Mouse (Mus musculus) brain, embryonic 14.5 days (tissue): ENCODE data around the gene Cyb5d1. TPM values are rescaled to one million over a fixed set of nuclear protein-coding genes. Genes with fewer than 3 reads are reported as not detected.

ENCODE experiments used
- DNase-seq: peaks from one replicate; pipeline ENCODE4 v3.0.0-alpha.2; 2011; ENCODE audit warnings: low read depth
- CTCF ChIP-seq: fragments of 200-500 bp; IDR thresholded peaks from 2 replicates; pipeline ENCODE4 v1.5.1; 2012; ENCODE audit warnings: inconsistent platforms, mild to moderate bottlenecking, moderate library complexity, borderline replicate concordance; ENCODE audit not compliant: insufficient read depth, insufficient read length; ENCODE audit errors: extremely low read depth
- POLR2A ChIP-seq: fragments of 200-500 bp; IDR thresholded peaks from 2 replicates; pipeline ENCODE4 v1.6.1; 2012; ENCODE audit warnings: mild to moderate bottlenecking, inconsistent platforms, borderline replicate concordance; ENCODE audit not compliant: poor library complexity, insufficient read depth, insufficient read length, severe bottlenecking; ENCODE audit errors: extremely low read depth
- polyA plus RNA-seq: library from polyadenylated mRNA; depleted of rRNA; stranded (reverse); fragments of >200 nt; gene quantifications from 2 replicates; pipeline ENCODE4 v1.2.3, GENCODE M21; 2012

The Cyb5d1 gene
- polyA plus RNA-seq, 1 experiment: 28.7 TPM

GRCm38 (mm10) chr11:69421131-69421977 is 25.9 kb upstream of the Cyb5d1 start:
- no peak for TF ChIP-seq CTCF
- no peak for TF ChIP-seq POLR2A
- DNase-seq: no peak

GRCm38 (mm10) chr11:69420554-69421000 is 25.1 kb upstream of the Cyb5d1 start:
- no peak for TF ChIP-seq POLR2A
- DNase-seq: no peak

DNA sequence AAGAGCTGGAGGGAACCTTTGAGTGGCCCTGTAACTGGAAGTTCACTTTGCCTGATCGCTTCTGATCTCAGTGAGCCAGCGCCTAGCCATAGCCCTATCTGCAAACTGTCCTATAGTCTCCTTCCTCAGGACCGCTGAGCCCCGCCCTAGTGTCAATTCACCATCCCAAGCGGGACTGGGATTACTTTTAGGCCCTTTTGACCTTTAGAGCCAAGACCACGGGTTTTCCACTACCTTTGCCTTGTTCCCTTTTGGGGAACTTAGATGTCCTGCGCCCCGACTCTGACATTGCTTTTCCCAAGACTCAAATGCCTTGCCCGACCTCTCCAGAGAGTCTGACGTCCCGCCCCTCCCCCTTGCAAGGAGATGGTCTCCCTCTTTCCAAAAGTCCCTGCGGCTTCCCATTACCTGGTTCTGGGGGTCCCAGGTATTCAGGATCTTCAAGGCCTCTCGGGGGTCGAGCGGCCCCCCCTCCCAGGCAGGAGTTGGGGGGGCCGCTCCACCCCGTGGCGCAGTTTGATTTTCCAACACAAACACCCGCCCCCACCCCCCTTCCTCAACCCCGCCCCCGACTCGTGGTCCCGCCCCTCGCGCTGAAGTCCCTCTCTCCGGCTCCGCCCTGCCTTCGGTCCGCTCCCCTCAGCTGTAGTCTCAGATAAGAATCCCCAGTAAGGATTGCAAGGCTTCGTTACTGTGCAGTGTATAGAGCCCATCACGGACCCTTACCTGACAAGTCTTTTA is 24.6 kb upstream of the Cyb5d1 start:
- TF ChIP-seq POLR2A: no peak
- no peak for TF ChIP-seq CTCF
- peak; percentile 44 for DNase-seq

- peak; percentile 64 for DNase-seq
- TF ChIP-seq CTCF (peak; percentile 45; the same call in 1 of the 2 replicates), POLR2A (no peak)
These were observed 24.0 kb upstream of the Cyb5d1 start for GRCm38 (mm10) chr11:69419443-69419812.

DNA sequence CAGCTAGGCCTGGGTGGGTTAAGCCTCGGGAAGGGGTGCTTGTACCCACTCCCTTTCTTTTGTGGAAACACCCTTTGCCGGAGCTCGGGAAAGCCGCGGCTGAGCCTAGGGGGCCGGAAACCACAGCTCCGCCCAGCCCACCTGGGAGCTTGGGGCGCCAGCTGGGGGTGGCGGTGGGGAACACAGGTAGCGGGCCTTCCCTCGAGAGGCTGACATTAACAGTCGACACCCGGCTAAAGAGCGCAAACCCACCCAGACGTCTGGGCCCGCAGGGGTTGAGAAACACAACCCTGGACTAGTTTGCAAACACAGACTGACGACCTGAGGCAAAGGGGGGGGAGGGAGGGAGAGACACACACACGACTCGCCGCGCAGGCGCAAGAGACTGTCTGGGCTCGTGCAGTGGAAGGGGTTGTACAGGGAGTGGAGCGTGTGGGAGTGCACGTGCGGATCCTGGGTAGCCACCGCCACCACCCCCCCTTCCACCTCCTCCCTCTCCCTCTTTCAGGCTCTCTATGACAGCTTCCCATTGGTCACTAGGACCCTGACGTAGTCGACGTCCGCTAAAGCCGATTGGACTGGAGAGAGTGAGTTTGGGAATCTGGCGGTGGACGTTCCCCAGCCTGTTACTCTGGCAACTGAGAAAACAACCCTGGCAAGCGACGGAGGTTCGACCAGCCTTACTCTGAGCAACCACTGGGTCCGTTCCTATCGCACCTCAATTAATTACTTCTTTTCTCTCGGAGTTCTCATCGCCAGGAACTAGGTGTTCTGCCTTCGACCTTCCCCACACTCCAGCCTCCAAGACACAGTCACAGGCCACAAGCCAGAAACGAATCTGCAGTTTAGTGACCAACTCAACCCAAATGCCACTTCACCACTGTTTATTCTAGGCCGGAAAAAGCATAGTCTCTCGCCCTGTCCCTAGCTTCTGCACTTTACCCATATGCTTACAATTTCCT is 23.3 kb upstream of the Cyb5d1 start:
- TF ChIP-seq CTCF: peak; percentile 6; the same call in 1 of the 2 replicates
- no peak for TF ChIP-seq POLR2A
- peak; percentile 100 for DNase-seq

DNA sequence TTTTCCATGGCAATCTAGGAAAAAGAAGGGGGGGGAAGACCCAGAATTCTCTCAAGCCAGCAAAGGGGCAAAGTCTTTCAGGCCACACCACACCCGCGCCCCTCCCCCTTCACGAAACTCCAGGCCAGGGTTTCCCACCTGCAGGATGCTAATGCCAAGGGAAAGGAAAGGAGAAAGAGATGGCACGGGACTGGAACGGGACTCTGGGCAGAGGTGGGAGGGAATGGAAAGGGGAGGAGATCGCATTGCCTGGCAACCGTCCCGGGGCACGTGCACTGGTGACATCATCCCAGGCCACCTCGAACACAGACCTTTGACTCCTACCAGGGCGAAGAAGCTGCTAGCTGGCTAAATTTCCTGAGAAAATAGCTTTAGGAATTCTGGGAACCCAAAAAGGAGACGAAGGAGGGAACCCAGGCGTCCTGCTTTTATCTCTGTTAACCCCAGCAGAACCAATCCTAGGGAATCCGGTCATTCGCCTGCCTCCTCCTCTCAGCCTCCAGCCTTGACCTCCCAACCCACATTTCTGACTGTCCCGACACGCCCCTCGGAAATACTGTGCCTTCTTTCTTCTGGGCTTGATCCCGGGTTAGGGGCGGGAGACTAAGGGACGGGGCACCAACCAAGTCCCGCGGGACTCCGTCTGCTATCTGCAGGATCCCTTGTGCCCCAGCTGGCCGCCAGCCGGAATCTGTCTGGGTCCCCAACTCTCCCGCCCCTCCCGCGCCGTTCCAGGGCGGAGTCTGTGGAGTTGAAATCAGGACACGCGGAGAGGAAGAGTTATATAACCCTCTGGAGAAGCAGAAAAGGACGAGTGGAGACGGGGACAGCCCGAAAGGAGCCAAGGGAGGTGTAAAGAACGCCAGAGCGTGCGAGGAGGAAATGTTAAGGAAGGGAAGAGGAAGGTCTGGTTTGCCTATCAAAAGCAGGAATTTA is 22.3 kb upstream of the Cyb5d1 start:
- DNase-seq: peak; percentile 98

DNA sequence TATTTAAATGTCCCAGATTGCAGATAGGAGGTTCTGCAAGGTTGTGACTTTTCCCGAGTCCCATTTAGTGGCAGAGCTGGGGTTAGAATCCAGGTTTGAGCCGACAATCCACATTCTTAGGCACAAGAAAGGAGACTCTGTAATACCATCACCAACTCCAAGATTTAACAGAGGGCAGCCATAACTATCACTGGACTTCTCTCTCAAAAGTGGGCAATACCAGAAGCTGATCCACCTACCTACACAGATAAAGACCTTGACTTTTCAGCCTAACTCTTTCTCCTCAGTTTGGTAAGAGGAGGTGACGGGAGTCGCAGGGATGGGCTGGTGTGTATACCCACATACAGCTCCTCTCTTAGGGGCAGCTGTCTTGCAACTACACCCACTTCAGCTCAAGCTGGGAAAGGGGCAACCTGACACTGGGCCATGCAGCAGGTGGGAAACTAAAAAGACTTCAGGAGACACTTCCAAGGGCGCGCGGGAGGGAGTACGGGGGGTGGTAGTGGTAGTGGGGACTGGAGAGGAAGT is 21.6 kb upstream of the Cyb5d1 start:
- TF ChIP-seq POLR2A (no peak), CTCF (no peak)
- no peak for DNase-seq

More for the DNA sequence above, 22.3 kb upstream of the Cyb5d1 start:
- TF ChIP-seq CTCF: no peak
- no peak for TF ChIP-seq POLR2A

- no peak for DNase-seq
- TF ChIP-seq CTCF (no peak), POLR2A (no peak)
These were observed 21.1 kb upstream of the Cyb5d1 start for GRCm38 (mm10) chr11:69416509-69416908.

GRCm38 (mm10) chr11:69415668-69416451 is 20.4 kb upstream of the Cyb5d1 start:
- peak; percentile 97 for DNase-seq
- TF ChIP-seq CTCF: no peak
- TF ChIP-seq POLR2A: peak; percentile 58; the same call in 1 of the 2 replicates
